Mouse (Mus musculus) right cerebral cortex, adult 18-20 months (tissue): Measurements from ENCODE around the gene Cdca3.
"Not testable (repeated sequence)": the region's sequence is repeated elsewhere in the genome, so short reads cannot be mapped to it uniquely, and the experiment has no call there.

Experiments
- DNase-seq: peaks from one replicate; pipeline ENCODE4 v3.0.0; 2022; ENCODE audit warnings: mixed read lengths

Gene Cdca3

DNA sequence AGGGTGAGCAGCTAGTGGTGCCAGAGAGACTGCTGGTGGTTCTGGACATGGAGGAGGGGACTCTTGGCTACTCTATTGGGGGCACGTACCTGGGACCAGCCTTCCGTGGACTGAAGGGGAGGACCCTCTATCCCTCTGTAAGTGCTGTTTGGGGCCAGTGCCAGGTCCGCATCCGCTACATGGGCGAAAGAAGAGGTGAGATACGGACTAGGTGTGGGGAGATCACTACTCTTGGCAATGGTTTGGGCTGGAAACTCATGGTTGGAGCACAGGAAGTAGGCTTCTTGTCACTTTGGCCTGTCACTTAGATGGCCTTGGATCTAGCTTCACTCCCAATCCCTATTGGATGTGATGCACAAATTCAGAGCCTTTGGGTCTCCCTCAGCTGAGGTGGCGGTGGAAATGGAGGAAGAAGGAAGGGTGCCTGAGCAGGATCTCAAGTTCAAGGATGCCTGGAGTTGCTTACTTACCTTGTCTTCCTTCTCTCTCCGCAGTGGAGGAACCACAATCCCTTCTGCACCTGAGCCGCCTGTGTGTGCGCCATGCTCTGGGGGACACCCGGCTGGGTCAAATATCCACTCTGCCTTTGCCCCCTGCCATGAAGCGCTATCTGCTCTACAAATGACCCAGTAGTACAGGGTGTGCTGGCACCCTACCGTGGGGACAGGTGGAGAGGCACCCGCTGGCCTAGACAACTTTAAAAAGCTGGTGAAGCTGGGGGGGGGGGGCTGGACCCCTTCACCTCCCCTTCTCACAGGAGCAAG is 19.4 kb upstream of the Cdca3 start:
- no peak for DNase-seq

DNA sequence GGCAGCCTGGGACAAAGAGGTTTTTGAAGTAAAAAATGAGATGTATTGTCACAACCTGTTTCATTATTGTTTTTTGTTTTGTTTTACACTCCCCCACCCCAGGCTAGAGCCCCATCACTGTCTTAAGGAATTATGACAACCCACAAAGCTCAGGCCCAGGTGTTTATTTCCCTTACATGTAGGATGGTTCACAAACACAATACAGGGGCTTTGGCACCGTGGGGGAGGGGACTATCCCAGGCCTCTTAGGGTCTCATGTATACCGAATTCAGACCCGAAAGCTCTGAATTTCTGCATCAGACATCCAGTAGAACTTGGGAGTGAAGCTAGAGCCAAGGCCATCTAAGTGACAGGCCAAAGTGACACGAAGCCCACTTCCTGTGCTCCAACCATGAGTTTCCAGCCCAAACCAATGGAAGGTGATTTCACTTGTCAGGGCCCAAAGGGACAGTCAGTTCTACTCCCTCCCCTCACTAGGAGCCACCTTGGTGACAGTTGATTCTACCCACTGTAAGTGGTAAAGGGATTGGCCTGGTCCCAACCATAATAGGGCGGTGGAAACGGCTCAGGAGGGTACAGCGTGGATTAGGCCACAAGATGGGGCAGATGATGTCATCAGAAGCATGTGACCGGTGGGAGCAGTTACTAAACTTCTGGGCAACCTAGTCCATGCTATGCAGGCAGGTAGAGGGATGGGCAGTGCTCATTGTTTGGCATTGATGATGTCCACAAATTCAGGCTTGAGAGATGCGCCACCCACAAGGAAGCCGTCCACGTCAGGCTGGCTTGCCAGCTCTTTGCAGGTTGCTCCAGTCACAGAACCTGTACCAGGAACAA is 18.6 kb upstream of the Cdca3 start:
- DNase-seq = not testable (repeated sequence)

DNA sequence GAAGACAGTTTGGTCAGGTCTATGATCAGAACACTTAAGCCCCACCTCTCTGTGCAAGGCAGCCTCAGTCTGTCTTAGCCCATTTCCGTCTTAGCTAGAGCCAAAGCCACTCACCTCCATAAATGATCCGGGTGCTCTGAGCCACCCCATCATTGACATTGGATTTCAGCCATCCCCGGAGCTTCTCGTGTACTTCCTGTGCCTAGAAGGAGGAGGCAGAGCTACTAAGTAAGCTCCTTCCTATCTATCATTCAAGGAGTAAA is 18.0 kb upstream of the Cdca3 start:
- DNase-seq = no peak

GRCm38 (mm10) chr6:124811701-124812560 is 17.4 kb upstream of the Cdca3 start:
- no peak for DNase-seq

DNA sequence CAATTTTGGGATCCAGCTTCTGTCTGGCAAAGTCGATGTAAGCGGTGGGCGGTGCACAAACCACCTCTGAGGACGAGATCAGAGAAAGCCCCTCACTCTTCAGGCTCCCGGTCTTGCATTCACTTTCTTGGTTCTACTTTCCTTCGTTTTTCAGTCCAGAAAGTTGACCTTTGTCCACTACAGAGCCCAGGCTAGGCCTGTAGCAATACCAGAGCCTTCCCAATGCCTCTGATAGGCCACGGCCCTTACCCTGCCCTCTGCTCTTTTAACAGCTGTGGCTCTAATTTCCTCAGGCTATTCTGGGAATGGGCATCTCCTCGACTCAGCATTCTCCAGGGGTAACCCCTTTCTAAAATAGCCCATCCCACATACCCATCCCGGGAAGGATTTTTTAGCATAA is 16.5 kb upstream of the Cdca3 start:
- no peak for DNase-seq

DNA sequence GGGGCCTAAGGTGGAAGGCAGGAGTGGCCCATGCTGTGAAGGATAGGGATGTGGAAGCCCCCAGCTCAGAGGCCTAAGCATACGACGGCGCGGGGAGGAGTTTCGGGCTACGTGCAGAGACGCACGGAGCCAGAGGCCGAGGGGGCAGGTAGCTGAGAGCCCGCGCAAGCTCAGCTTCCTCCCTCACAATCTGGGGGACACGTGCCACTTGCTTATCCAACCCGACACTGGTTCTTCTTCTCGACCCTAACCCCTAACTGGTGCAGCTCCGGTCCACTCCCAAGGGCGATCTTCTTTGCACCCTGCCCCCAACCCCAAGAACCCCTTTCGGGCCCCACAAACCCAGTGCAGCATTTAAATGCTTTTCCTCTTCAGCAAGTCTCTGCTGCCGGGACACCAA is 15.9 kb upstream of the Cdca3 start:
- DNase-seq = peak; percentile 82

DNA sequence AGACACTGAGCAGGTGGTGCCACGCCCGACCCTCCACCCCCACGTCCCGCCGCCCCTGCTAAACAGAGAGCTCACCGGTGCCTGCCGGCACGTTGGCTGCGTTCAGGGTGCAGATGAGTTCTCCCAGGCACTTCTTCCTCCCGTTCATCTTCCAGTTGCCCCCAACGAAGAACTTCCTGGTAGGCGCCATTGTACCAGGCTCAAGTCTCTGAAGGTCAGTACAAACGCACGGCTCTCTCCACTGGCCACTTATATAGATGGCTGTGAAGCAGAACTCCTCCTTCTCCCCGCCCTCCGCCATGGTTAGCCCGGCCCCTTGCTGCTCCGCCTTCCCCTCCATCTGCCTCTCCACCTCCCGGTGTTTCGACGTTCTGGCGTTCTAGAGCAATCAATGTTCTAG is 15.4 kb upstream of the Cdca3 start, which contains the start of gene Tpi1:
Gene Tpi1, minus strand, starts transcription at position 364 of the 400 bp plus-strand sequence.
- peak; percentile 92 for DNase-seq

DNA sequence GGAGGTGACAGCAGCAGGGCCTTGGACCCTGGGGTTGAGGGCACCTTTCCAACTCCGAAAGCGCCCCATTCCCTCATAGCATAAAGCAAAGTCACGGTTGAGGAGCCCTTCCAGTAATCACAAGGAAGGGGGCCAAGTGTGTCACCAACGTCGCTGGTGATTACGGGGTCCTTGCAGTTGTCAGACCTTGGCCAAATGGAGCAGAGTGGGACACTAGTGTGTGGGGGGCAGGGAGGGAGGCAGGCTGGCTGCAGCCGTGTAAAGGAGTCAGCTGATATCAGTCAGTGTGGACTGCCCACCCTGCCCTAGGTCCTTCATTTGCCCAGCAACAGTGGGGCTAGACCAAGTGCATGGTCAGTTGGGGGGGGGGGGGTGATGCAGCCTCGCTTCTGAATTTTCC is 14.9 kb upstream of the Cdca3 start:
- no peak for DNase-seq

DNA sequence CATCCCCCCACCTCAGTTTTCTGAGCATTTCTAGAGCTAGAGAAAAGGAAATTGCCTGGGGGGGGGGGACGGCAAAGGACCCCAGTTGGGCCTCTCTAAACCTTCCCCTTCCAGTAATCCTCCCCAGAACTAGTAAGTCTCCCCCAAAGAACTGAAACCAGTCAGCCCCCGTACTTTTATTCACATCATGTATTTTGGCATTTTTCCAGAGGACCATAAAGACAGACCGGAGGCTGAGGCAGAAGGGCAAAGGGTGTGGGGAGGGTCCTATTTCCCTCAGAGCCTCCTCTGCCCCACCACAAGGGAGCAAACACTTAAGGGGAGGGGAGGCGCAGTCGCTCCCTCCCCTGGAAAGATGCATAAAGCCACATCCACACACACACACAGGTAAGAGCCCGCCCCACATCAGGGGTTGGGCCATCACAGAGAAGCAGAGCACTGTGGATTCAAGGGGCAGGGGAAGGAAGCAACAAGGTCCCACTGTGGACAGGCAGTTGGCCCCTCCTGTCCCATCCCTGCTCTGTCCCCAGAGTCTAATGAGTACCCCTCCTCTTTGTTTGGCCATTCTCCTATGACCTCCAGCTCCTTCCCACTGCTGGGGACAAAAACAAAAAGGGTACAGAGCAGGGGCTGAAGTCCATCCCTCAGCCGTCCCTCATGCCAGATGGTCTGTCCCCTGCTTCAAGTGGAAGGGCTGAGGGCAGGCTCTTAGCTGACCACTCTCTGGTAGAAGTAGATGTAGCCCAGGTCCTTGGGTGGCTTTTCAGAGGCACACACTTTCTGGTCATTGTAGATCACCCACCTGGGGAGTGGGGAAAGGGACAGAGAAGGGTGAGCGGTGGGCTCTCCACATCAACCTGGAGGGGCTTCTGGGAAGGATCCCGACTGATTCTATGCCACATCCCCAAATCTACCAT is 14.2 kb upstream of the Cdca3 start:
- no peak for DNase-seq

DNA sequence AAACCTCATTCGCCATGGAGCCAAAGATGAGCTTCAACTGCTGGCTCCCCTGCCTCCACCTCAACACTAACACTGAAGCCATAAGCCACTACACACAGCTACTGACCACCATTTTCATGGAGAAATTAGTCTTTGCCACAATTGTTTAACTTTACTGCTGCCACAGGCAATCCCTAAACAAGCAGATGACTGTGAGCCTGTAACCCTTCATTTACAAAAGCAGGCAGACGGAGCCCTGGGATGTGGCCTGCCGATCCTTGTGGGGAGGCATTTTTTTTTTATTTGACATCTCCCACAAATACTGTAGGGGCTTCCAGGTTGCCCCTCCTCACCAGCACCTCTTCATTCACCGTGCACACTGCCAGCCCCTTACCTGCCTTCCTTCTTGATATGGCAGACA is 12.7 kb upstream of the Cdca3 start:
- DNase-seq = no peak

- no peak for DNase-seq
Observed at GRCm38 (mm10) chr6:124817125-124817524, 12.2 kb upstream of the Cdca3 start.

DNA sequence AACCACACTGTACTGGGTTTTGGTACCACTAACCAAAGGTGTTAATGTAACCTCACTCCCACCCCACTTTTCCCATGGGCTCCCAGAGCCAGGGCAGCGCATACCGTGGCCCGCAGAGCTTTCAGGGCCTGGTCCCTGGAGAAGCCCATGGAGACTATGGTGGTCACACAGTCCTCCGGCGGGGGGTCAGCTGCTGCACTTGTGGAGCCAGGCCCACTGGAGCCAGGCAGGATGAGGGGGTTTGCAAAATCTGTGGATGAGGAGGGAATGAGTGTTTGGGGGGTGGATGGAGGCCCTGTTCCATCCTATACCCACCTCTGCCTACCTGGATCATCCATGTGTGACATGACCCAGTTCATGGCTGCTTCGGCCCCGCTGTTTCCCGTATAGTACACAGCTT is 11.8 kb upstream of the Cdca3 start:
- no peak for DNase-seq

DNA sequence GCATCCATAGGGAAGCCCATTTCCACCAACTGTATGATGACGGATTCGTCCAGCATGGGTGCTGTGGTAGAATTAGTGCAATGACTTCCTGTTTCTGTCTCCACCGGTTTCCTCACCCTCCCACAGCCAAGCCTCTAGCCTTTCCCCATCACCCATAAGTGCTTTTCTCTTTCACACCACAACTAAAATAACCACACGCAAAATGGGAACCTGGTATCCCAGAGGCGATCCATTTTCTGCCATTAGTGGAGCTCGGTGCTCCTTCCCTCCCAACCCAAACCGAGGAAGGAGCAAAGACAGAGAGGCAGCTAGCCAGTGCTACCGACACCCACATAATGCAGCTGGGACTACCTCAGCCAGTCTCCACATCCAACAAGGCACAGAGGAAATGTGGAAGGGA is 11.4 kb upstream of the Cdca3 start:
- DNase-seq = no peak

- DNase-seq = no peak
Observed at GRCm38 (mm10) chr6:124820891-124821290, 8.5 kb upstream of the Cdca3 start.

DNA sequence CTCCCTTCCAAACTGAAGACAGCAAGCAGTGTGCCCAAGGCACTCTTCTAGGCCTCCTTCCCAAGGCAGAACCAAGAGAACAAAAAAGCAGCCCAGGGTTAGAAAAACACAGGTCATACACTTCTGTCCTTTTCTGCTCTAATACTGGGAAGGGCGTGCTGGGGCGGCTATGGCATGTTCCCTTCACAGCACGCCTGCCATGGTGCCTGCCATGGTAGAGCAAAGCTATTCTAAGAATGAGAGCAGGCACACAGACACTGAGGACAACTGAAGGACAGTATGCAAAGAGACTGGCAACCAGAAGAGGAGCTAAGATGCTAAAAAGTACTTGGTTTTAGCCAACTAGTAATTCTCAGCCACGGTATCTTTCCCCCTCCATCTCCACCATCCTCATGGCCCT is 7.3 kb upstream of the Cdca3 start:
- DNase-seq = no peak

GRCm38 (mm10) chr6:124828101-124828592 is 1.2 kb upstream of the Cdca3 start:
- DNase-seq = no peak

- peak; percentile 96 for DNase-seq
Observed at GRCm38 (mm10) chr6:124829799-124830700, 703 bp downstream of the Cdca3 start.

DNA sequence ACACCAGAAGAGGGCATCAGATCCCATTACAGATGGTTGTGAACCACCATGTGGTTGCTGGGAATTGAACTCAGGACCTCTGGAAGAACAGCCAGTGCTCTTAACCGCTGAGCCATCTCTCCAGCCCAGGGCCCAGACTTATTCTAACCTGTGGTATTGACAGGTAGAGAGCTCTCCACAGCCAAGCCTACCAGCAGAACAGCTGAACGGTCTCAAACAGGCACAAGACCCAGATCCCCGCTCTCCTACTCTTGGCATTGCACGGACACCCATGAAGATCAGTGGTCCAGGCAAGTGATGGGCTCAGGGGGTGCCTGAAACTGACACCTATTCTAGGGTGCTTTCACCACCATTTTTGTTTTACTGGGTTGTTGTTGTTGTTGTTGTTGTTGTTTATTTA is 1.9 kb downstream of the Cdca3 start:
- not testable (repeated sequence) for DNase-seq

DNA sequence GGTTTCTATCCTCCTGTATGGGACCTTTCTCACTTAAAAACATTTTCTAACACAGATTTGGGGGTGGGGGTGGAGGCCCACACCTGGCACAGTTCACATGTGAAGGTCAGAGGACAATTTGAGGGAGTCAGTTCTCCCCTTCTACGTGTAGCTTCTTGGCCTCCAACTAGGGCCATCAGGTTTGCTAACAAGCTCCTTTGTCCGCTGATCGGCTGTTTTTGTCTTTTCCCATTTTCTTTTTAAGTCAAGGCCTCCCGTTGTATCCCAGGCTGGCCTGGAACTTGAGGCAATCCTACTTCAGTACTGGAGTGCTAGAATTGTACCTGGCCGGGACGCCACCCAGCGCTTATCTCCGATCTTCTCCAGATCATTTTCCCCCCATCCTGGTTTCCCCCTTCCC is 2.3 kb downstream of the Cdca3 start:
- DNase-seq = no peak

- no peak for DNase-seq
Observed at GRCm38 (mm10) chr6:124834512-124835081, 5.2 kb downstream of the Cdca3 start.

- no peak for DNase-seq
Observed at GRCm38 (mm10) chr6:124835531-124835930, 6.2 kb downstream of the Cdca3 start.
